Mouse (Mus musculus): Measurements from ENCODE around the gene Map7.

The Map7 gene

DNA sequence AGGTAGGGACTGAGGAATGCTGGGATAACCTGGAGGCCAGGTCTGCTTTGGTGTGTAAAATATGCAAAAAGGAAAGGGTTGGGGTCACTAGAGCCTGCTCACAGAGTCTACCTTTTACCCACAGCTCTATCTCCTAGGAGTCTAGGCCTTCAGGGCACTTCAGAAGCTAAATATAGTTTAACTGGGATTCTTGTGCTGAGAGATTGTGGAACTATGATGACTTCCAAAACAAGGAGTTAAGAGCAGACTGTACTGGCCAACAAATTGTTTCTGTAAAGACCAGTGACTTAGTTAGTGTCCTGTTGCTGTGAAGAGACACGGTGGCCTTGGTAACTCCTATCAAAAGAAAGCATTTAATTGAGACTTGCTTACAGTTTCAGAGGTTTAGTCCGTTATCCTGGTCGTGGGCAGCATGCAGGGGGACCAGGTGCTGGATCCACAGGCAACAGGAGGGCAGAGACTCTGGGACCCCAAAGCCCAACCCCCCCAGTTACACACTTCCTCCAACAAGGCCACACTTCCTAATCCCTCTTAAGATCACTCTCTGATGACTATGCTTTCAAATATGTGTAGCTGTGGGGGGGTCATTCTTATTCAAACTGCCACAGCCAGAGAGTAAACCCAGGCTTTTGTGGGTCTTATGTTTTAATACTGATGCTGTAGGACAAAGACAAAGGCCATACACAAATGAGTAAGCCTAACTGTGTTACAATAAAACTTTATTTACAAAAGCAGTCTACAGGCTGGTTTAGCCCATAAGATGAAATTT is 150.1 kb downstream of the Map7 start:
- no peak for DNase-seq

GRCm38 (mm10) chr10:20299114-20299513 is 150.8 kb downstream of the Map7 start:
- no peak for DNase-seq

DNA sequence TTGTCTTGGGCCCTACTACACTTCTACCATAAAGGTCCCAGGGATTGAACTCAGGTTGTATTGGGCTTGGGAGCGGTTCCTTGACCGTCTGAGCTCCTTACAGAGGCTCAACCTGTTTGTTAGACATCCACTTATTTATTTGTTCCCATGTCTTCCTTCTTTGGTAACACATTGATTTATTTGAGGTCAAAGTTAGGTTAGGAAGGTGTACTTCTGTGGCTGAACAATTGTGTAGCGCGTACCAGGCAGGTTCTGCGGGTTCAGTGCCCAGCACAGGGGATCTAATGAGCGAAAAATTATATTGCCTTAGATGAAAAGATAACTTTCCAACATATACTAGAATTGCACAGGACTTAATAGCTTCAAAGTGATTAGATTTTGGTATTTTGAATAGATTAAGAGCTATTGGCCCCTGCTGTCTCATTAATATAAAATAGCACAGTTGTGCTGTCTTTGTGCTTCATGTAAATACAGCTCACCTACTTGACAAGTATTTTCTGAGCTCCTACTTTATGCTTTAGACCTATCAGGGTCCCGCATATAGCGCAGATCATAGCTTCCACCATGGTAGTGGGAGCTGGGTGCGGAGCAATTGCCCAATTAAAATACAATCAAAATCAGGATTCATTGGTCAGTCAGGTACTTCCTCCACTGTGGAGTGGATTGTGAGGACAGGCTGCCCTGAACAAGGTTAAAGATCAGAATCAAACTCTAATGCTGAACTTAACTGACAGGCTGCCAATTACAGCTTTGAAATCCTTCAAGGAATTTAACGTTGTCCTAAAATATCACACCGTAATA is 162.9 kb downstream of the Map7 start:
- peak in 1 of 2 experiments; percentile 26 for DNase-seq

- DNase-seq, result peak; percentile 99 to 100
Measured at GRCm38 (mm10) chr10:20311918-20312735, 163.9 kb downstream of the Map7 start, which contains the start of gene Bclaf1. Gene Bclaf1, plus strand, starts transcription at chr10:20312469.

DNA sequence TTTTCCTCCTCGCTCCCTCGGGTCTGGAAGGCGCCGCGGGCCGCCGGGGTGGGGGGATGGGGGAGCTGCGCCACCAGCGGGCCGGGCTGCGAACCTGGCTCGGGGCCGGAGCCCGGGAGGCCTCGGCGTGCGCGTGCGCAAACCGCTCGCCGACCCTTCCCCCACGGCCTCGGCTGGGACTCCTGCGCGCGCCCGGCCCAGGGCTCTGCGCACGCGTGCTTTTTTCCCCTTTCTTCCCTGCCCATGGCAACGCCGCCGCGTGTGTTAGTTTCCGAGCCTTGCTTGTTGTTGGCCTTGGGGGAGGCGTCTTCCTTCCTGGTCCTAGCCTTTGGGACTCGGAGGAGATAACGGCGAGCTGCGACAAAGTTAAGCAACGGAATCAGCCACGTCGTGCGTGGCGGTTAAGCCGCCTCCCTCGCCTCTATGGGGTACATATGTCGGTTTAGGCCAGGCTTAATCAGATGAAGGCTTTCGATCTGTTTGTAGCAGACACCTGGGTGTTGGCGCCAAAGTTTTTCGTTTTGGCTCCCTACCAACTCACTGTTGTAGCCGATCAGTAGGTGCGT is 164.5 kb downstream of the Map7 start:
- peak; percentile 95 to 96 for DNase-seq

DNA sequence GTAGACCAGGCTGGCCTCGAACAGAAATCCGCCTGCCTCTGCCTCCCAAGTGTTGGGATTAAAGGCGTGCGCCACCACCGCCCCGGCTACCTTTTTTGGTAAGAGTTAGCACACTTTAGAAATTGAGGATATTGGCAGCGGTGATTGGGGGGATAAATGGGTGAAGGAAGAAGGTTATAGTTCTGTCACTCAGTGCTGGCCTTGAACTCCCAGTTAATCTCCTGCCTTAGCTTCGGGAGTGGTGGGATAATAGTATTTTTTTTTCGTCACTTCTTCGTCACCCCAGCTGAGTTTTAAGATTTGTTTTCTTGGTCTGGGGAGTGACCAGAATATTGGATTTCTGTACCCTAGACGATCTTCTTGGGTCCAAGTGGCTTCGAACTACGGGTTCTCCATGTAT is 165.2 kb downstream of the Map7 start:
- peak; percentile 18 to 22 for DNase-seq

DNA sequence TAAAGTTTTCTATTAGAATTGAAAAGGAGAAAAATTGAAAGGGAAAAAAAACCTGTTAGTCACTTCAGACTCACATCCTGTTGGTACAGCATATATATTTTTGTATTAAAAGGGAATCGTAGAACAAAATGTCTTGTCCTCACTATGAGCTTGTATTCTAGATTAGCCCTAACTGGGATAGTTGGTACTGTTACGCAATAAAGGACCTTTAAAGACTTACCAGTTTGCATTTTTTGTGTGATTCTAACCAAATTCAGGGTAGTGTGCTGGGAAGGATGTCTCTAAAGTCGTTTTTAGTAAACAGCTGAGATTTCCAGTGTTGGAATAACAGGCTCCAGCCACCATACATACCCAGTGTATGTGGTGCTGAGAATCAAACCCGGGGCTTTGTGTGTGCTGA is 165.7 kb downstream of the Map7 start:
- DNase-seq, result no peak

DNA sequence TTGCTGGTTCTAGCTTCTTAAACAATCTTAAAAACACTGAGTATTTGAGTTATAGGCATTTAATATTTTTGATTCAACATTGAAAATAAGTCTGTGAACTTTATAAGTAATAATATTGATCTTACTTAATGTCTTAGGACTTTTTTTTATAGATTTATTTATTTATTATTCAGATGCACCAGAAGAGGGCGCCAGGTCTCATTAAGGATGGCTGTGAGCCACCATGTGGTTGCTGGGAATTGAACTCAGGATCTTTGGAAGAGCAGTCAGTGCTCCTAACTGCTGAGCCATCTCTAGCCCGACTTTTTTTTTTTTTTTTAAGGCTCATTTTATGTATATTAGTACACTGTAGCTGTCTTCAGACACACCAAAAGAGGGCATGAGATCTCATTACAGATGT is 166.5 kb downstream of the Map7 start:
- DNase-seq, result peak; percentile 24 to 50

GRCm38 (mm10) chr10:20317466-20317865 is 169.2 kb downstream of the Map7 start:
- peak in 1 of 2 experiments; percentile 28 for DNase-seq

- DNase-seq, result no peak
Measured at GRCm38 (mm10) chr10:20326226-20326625, 178.0 kb downstream of the Map7 start.

Measured in cerebellum, postnatal 14 days (tissue).